Mouse (Mus musculus) liver, embryonic 14.5 days (tissue): ENCODE measurements around the gene Atp2a3. TPM values are rescaled to one million over a fixed set of nuclear protein-coding genes. Genes with fewer than 3 reads are reported as not detected.
A peak's percentile ranks its signal among the peaks of the same experiment; 100 is the strongest.

Experiments
- ATAC-seq: fragments of 200-750 bp; cut with Nextera tagmentation; 2 replicates; pipeline ENCODE4 v1.8.0; 2017; ENCODE audit warnings: moderate number of reproducible peaks, mild to moderate bottlenecking, moderate library complexity; ENCODE audit not compliant: insufficient read depth
- DNase-seq, 3 experiments: peaks; one replicate each; pipeline ENCODE4 v3.0.0-alpha.2; 2012 to 2013; ENCODE audit warnings: low read depth in 3 of 3, low spot score in 3 of 3
- H3K27ac ChIP-seq: fragments of 300-500 bp; sonication (generic); 2 replicates; pipeline ENCODE4 v1.5.1; 2014; ENCODE audit warnings: moderate library complexity, mild to moderate bottlenecking, control low read depth, inconsistent platforms
- H3K27me3 ChIP-seq: fragments of 300-500 bp; sonication (generic); 2 replicates; pipeline ENCODE4 v1.6.1; 2014; ENCODE audit warnings: mild to moderate bottlenecking, low read length, moderate library complexity; ENCODE audit not compliant: control insufficient read depth, insufficient read depth
- H3K36me3 ChIP-seq: fragments of 300-500 bp; sonication (generic); replicated peaks from 2 replicates; pipeline ENCODE4 v1.6.1; 2014; ENCODE audit warnings: low read depth; ENCODE audit not compliant: control insufficient read depth, insufficient read depth
- H3K4me1 ChIP-seq, 2 experiments: fragments of 200-500 bp in 1 of 2; fragments of 300-500 bp in 1 of 2; sonication (generic) in 1 of 2; replicated peaks; 2 replicates each; pipeline ENCODE4 v1.6.1; 2012 to 2014; ENCODE audit warnings: antibody characterized with exemption in 1 of 2, inconsistent platforms in 1 of 2, low read length in 1 of 2; ENCODE audit not compliant: control insufficient read depth in 2 of 2, insufficient read depth in 2 of 2
- H3K4me2 ChIP-seq: fragments of 300-500 bp; sonication (generic); 2 replicates; pipeline ENCODE4 v1.6.1; 2014; ENCODE audit warnings: low read depth, mild to moderate bottlenecking, control low read depth, moderate library complexity
- H3K4me3 ChIP-seq, 2 experiments: fragments of 200-500 bp in 1 of 2; fragments of 300-500 bp in 1 of 2; sonication (generic) in 1 of 2; 2 replicates each; pipeline ENCODE4 v1.5.1; 2012 to 2014; ENCODE audit warnings: low read depth in 2 of 2, low read length in 2 of 2, mild to moderate bottlenecking in 2 of 2, control low read depth in 1 of 2, inconsistent platforms in 1 of 2, moderate library complexity in 1 of 2; ENCODE audit not compliant: insufficient read depth in 1 of 2
- H3K9ac ChIP-seq: fragments of 300-500 bp; sonication (generic); replicated peaks from 2 replicates; pipeline ENCODE4 v1.6.1; 2014; ENCODE audit warnings: mild to moderate bottlenecking, control low read depth, moderate library complexity
- H3K9me3 ChIP-seq: fragments of 300-500 bp; sonication (generic); 2 replicates; pipeline ENCODE4 v1.6.1; 2016; ENCODE audit warnings: low read length, mixed read lengths; ENCODE audit not compliant: control insufficient read depth
- CTCF ChIP-seq: IDR thresholded peaks from 2 replicates; pipeline ENCODE4 v1.5.1; 2016; ENCODE audit warnings: antibody characterized with exemption, low read depth, control low read depth
- EP300 ChIP-seq: IDR thresholded peaks from 2 replicates; pipeline ENCODE4 v1.6.1; 2016; ENCODE audit warnings: antibody characterized with exemption, low read depth
- WGBS: fragments of 180-500 bp; shearing (Covaris S2); extraction: QIAGEN DNeasy Blood & Tissue Kit; methylation state at CpG from one replicate; pipeline ENCODE4 v1.1.7; 2014; ENCODE audit not compliant: insufficient replicate concordance; 5-methylcytosine and 5-hydroxymethylcytosine counted together
- polyA plus RNA-seq, 2 experiments: library from polyadenylated mRNA; depleted of rRNA in 1 of 2; stranded (reverse) in 1 of 2; unstranded in 1 of 2; fragments of >200 nt; fragmentation: Nextera tagmentation in 1 of 2; extraction: Ambion mirVana in 1 of 2; gene quantifications; 2 replicates each; pipeline versions ENCODE4 v1.2.1 to v1.2.3; 2012 to 2014

Atp2a3 gene
- 6.4 TPM in 2 replicates for polyA plus RNA-seq (2012; rRNA removed)
- polyA plus RNA-seq (2014; fragmentation: Nextera tagmentation; extraction: Ambion mirVana) = 6.7 and 7.7 TPM in 2 replicates

GRCm38 (mm10) chr11:72961072-72961980 lies at the start of gene Atp2a3:
Gene Atp2a3 (plus strand): TSS chr11:72961169.
- Histone ChIP-seq H3K27me3 (peaks cover 7% of the 10 kb centered on the region), H3K9me3 (no peaks in the 10 kb centered on the region), H3K4me3 (peak within 1 kb of the TSS; percentile 20 to 50), H3K36me3 (no peaks in the 10 kb centered on the region), H3K27ac (no peak within 1 kb of the TSS), H3K9ac (peak within 1 kb of the TSS; percentile 13; the same call in 1 of the 2 replicates), H3K4me2 (peak within 1 kb of the TSS; percentile 71), H3K4me1 (peaks cover 4 to 6% of the 10 kb centered on the region in 2 experiments)
- TF ChIP-seq EP300 (no peak), CTCF (no peak)
- ATAC-seq = peak; percentile 71; the same call in 1 of the 2 replicates
- DNase-seq = no peak
- 1% methylated on average over 69 of the region's 70 CpGs for WGBS

- Histone ChIP-seq H3K4me2 (no peak overlapping the region), H3K4me3 (no peak overlapping the region), H3K27ac (no peak overlapping the region), H3K27me3 (no peaks in the 10 kb centered on the region), H3K4me1 (no peaks in the 10 kb centered on the region), H3K9me3 (no peaks in the 10 kb centered on the region), H3K36me3 (peaks cover 18% of the 10 kb centered on the region), H3K9ac (no peak overlapping the region)
- TF ChIP-seq CTCF (no peak), EP300 (no peak)
- ATAC-seq = no peak
- WGBS = 74% methylated on average over 7 of the region's 7 CpGs
- no peak for DNase-seq
Measured at GRCm38 (mm10) chr11:72917299-72917996, 43.5 kb upstream of the Atp2a3 start.

- ATAC-seq (no peak), DNase-seq (no peak)
- no peaks in the 10 kb centered on the region for H3K27me3 ChIP-seq
- no peaks in the 10 kb centered on the region for H3K4me1 ChIP-seq
- no peak overlapping the region for H3K9ac ChIP-seq
- H3K4me2 ChIP-seq = no peak overlapping the region
- H3K4me3 ChIP-seq = no peak overlapping the region
- peaks cover 2% of the 10 kb centered on the region for H3K36me3 ChIP-seq
- no peak overlapping the region for H3K27ac ChIP-seq
- no peak for TF ChIP-seq CTCF
- no peak for TF ChIP-seq EP300
- H3K9me3 ChIP-seq = no peaks in the 10 kb centered on the region
- WGBS = 20% methylated on average over 4 of the region's 4 CpGs
Measured at GRCm38 (mm10) chr11:72923116-72923515, 37.9 kb upstream of the Atp2a3 start.

DNA sequence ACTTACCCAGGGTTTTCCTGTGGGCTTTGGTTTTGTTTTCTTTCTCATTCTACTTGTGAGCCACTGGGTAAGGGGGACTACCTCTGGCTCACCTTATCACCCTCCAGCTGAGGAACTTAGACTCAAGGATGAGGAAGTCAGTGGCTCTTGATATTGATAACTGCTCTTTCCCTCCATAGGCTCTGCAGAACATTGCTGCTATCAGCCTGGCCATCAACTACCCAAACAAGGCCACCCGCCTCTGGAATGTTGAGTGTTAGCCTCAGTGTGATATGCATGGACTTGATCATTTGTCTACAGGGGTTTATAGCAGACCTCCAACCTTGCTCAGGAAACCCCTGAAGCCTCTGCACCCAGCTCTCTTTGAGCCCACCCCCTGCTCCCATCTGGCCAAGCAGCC lies 36.5 kb upstream of the Atp2a3 start:
- 23% methylated on average over 1 of the region's 1 CpGs for WGBS
- peaks cover 2% of the 10 kb centered on the region; the same call in 1 of the 2 replicates for H3K36me3 ChIP-seq
- H3K4me3 ChIP-seq = no peak overlapping the region
- ATAC-seq = no peak
- no peaks in the 10 kb centered on the region for H3K27me3 ChIP-seq
- no peaks in the 10 kb centered on the region for H3K4me1 ChIP-seq
- H3K9me3 ChIP-seq = no peaks in the 10 kb centered on the region
- no peak overlapping the region for H3K9ac ChIP-seq
- TF ChIP-seq EP300 (no peak), CTCF (no peak)
- no peak for DNase-seq
- H3K4me2 ChIP-seq = no peak overlapping the region
- no peak overlapping the region for H3K27ac ChIP-seq

DNA sequence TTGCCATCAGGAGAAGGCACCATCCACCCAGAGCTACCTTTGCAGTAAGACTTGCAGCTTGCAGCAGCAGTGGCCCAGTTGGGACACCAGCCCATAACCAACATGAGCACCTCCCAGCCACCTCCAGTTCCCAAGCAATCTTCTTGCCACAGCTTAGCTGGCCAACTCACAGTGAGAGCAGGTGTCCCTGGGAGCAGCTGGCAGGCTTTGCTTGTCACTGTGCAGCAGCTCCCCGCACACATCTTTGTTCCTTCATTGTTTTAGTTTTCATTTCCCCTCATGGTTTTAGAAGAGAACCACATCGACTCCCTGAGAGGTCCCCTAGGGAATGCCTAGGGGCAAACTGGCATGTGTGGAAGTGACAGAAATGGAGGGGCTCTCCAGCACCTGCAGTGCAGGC lies 35.9 kb upstream of the Atp2a3 start:
- Histone ChIP-seq H3K4me3 (no peak overlapping the region), H3K27ac (no peak overlapping the region), H3K4me1 (no peaks in the 10 kb centered on the region), H3K9ac (no peak overlapping the region), H3K4me2 (no peak overlapping the region), H3K9me3 (no peaks in the 10 kb centered on the region), H3K36me3 (peaks cover 2% of the 10 kb centered on the region; the same call in 1 of the 2 replicates), H3K27me3 (no peaks in the 10 kb centered on the region)
- 48% methylated on average over 2 of the region's 2 CpGs for WGBS
- ATAC-seq (no peak), DNase-seq (no peak)
- TF ChIP-seq CTCF = no peak
- TF ChIP-seq EP300 = no peak
